Comparison of ENCODE assay signal across 23 mouse cellular contexts in genomic region chr17:44134545-44134944, GRCm38 (mm10). TPM values are rescaled to one million over a fixed set of nuclear protein-coding genes. Genes with fewer than 3 reads are reported as not detected.
DNase-seq lines count a peak whose midpoint lies in the region; ATAC-seq and TF ChIP-seq lines count a peak whose summit lies in the region.
"Had no signal": no experiment of that assay in that cellular context is flagged by ENCODE, and none has a peak within 500 bp of the region (broad histone marks: within the 10 kb centered on the region; RNA-seq: fewer than 3 reads in every experiment).

No protein-coding gene starts in this region.

- H3K9ac ChIP-seq in intestine, embryonic 14.5 days (ENCODE audit: low read length): no peak overlapping the region
- peak overlapping the region; percentile 66 for H3K9ac ChIP-seq in intestine, embryonic 16.5 days (ENCODE audit: low read depth, low read length)
- H3K9ac ChIP-seq in liver, embryonic 16.5 days (ENCODE audit: low read depth, low read length): no peak overlapping the region
- H3K9ac ChIP-seq in midbrain, postnatal 0 days (replicated peaks; ENCODE audit: low read length, poor library complexity, severe bottlenecking): no peak overlapping the region
- H3K9ac ChIP-seq: midbrain, embryonic 12.5 days had no signal

- no peak overlapping the region for H3K27ac ChIP-seq in intestine, embryonic 14.5 days (ENCODE audit: low read depth)
- H3K27ac ChIP-seq in intestine, embryonic 16.5 days (ENCODE audit: low read length): peak overlapping the region; percentile 72
- no peak overlapping the region for H3K27ac ChIP-seq in liver, embryonic 16.5 days (ENCODE audit: low read length)
- no peak overlapping the region for H3K27ac ChIP-seq in midbrain, postnatal 0 days (ENCODE audit: low read depth, low read length)
- H3K27ac ChIP-seq: embryonic facial prominence, embryonic 10.5 days; gastrocnemius, adult 2 months; hindbrain, postnatal 0 days; layer of hippocampus, adult 2 months; midbrain, embryonic 12.5 days had no signal

- H3K4me2 ChIP-seq in intestine, embryonic 14.5 days (ENCODE audit: low read length): peak overlapping the region; percentile 37
- H3K4me2 ChIP-seq in intestine, embryonic 16.5 days (ENCODE audit: low read depth, low read length): peak overlapping the region; percentile 46
- H3K4me2 ChIP-seq in liver, embryonic 16.5 days (ENCODE audit: low read depth, low read length): peak overlapping the region; percentile 25
- no peak overlapping the region for H3K4me2 ChIP-seq in midbrain, postnatal 0 days (ENCODE audit: low read depth, low read length, poor library complexity, severe bottlenecking)
- H3K4me2 ChIP-seq: midbrain, embryonic 12.5 days had no signal

- H3K4me1 ChIP-seq in intestine, embryonic 14.5 days (replicated peaks; ENCODE audit: control insufficient read depth, insufficient read depth, low read length): no peaks in the 10 kb centered on the region
- H3K4me1 ChIP-seq in intestine, embryonic 16.5 days (ENCODE audit: control insufficient read depth, insufficient read depth, low read length): 0 out of 2 replicates have a peak, but pooled peaks cover 3% of the 10 kb centered on the region
- H3K4me1 ChIP-seq in liver, embryonic 16.5 days (ENCODE audit: control insufficient read depth, low read depth, low read length): no peaks in the 10 kb centered on the region; the same call in 1 of the 2 replicates
- no peaks in the 10 kb centered on the region for H3K4me1 ChIP-seq in midbrain, postnatal 0 days (ENCODE audit: insufficient read depth, low read length)
- H3K4me1 ChIP-seq: embryonic facial prominence, embryonic 10.5 days; midbrain, embryonic 12.5 days had no signal

- no peaks in the 10 kb centered on the region for H3K27me3 ChIP-seq in intestine, embryonic 14.5 days (replicated peaks; ENCODE audit: control insufficient read depth, insufficient read depth, low read length)
- no peaks in the 10 kb centered on the region for H3K27me3 ChIP-seq in intestine, embryonic 16.5 days (replicated peaks; ENCODE audit: control insufficient read depth, insufficient read depth, low read length)
- H3K27me3 ChIP-seq in liver, embryonic 16.5 days (ENCODE audit: control insufficient read depth, insufficient read depth, low read depth, low read length): no peaks in the 10 kb centered on the region; the same call in 1 of the 2 replicates
- H3K27me3 ChIP-seq in midbrain, postnatal 0 days (ENCODE audit: insufficient read depth, low read length): no peaks in the 10 kb centered on the region
- H3K27me3 ChIP-seq: midbrain, embryonic 12.5 days had no signal

- DNase-seq in intestine, embryonic 14.5 days (ENCODE audit: low spot score): no peak
- peak; percentile 21 for DNase-seq in kidney, postnatal 14 days
- no peak for DNase-seq in ovary, postnatal 10 days (ENCODE audit: low spot score)
- no peak for DNase-seq in spleen, adult 12 weeks (ENCODE audit: low spot score)
- DNase-seq in midbrain, postnatal 0 days (ENCODE audit: low spot score): no peak
- DNase-seq: cerebellum, adult 11-12 months; cerebellum, postnatal 25 days; gastrocnemius, adult 2 months; heart, postnatal 4 days; left cerebral cortex, postnatal 4 days; lung, adult 2 months; lung, postnatal 4 days; spleen, adult 18-20 months; thymus, postnatal 14 days had no signal

- no peak for TF ChIP-seq CTCF in midbrain, postnatal 0 days (IDR thresholded peaks at IDR 0.05)

- H3K9me3 ChIP-seq in intestine, embryonic 14.5 days (ENCODE audit: control insufficient read depth, low read length): no peaks in the 10 kb centered on the region
- H3K9me3 ChIP-seq in intestine, embryonic 16.5 days (ENCODE audit: control insufficient read depth, low read length): no peaks in the 10 kb centered on the region
- no peaks in the 10 kb centered on the region for H3K9me3 ChIP-seq in liver, embryonic 16.5 days (replicated peaks; ENCODE audit: control insufficient read depth, low read length)
- H3K9me3 ChIP-seq in midbrain, postnatal 0 days (ENCODE audit: low read length): no peaks in the 10 kb centered on the region
- H3K9me3 ChIP-seq: embryonic facial prominence, embryonic 10.5 days; midbrain, embryonic 12.5 days had no signal

- no peaks in the 10 kb centered on the region for H3K36me3 ChIP-seq in intestine, embryonic 14.5 days (ENCODE audit: control insufficient read depth, insufficient read depth, low read length)
- no peaks in the 10 kb centered on the region for H3K36me3 ChIP-seq in intestine, embryonic 16.5 days (ENCODE audit: control insufficient read depth, insufficient read depth, low read length)
- no peaks in the 10 kb centered on the region for H3K36me3 ChIP-seq in liver, embryonic 16.5 days (ENCODE audit: control insufficient read depth, insufficient read depth)
- no peaks in the 10 kb centered on the region for H3K36me3 ChIP-seq in midbrain, postnatal 0 days (ENCODE audit: insufficient read depth, low read length)
- H3K36me3 ChIP-seq: embryonic facial prominence, embryonic 10.5 days; G1E; midbrain, embryonic 12.5 days had no signal

- H3K4me3 ChIP-seq in intestine, embryonic 14.5 days (ENCODE audit: low read depth, low read length): peak overlapping the region; percentile 35
- peak overlapping the region; percentile 45 for H3K4me3 ChIP-seq in intestine, embryonic 16.5 days (ENCODE audit: low read length)
- H3K4me3 ChIP-seq in liver, embryonic 16.5 days (ENCODE audit: low read depth, low read length): peak overlapping the region; percentile 46
- H3K4me3 ChIP-seq in midbrain, postnatal 0 days (ENCODE audit: low read depth, low read length): no peak overlapping the region
- H3K4me3 ChIP-seq: embryonic facial prominence, embryonic 10.5 days; gastrocnemius, adult 2 months; layer of hippocampus, adult 2 months; midbrain, embryonic 12.5 days had no signal

- 68% methylated on average over 9 of the region's 9 CpGs for WGBS in intestine, embryonic 14.5 days
- 59% methylated on average over 9 of the region's 9 CpGs for WGBS in intestine, embryonic 16.5 days
- WGBS in liver, embryonic 16.5 days (ENCODE audit: insufficient replicate concordance): 45% methylated on average over 9 of the region's 9 CpGs
- WGBS in midbrain, postnatal 0 days: 83% methylated on average over 9 of the region's 9 CpGs

- peak; percentile 45; the same call in 1 of the 2 replicates for ATAC-seq in intestine, embryonic 14.5 days (replicated peaks; ENCODE audit: low FRiP score, low TSS enrichment, low read depth)
- ATAC-seq in intestine, embryonic 16.5 days: peak; percentile 73
- peak; percentile 71 for ATAC-seq in liver, embryonic 16.5 days (ENCODE audit: low read depth)
- no peak for ATAC-seq in midbrain, postnatal 0 days (ENCODE audit: low FRiP score)
- ATAC-seq: CD4-positive, CD25-positive, alpha-beta regulatory T cell, adult 4 months; forebrain, embryonic 16.5 days; hindbrain, postnatal 0 days had no signal

RNA-seq across cellular contexts. Expression of gene Enpp4, which starts 28.9 kb away (rescaled TPM):
- polyA plus RNA-seq in intestine, embryonic 14.5 days (2014; fragmentation: Nextera tagmentation; extraction: Ambion mirVana): 5.8 and 6.2 TPM in 2 replicates
- polyA plus RNA-seq in intestine, embryonic 16.5 days (2015; fragmentation: Nextera tagmentation; extraction: Ambion mirVana): 4.4 and 4.9 TPM in 2 replicates
- polyA plus RNA-seq in liver, embryonic 16.5 days (2015; fragmentation: Nextera tagmentation; extraction: Ambion mirVana): 4.1 and 4.3 TPM in 2 replicates
- 6.1 and 6.7 TPM in 2 replicates for total RNA-seq in midbrain, postnatal 0 days (2014; rRNA removed)
- polyA plus RNA-seq in midbrain, postnatal 0 days (2015; fragmentation: Nextera tagmentation; extraction: Ambion mirVana): 6.2 and 6.3 TPM in 2 replicates
- polyA plus RNA-seq: G1E had no signal

RNA-seq across cellular contexts. Expression of gene Clic5, which starts 53.8 kb away (rescaled TPM):
- polyA plus RNA-seq in intestine, embryonic 14.5 days (2014; fragmentation: Nextera tagmentation; extraction: Ambion mirVana): 9.7 and 10.5 TPM in 2 replicates
- 25.9 and 31.2 TPM in 2 replicates for polyA plus RNA-seq in intestine, embryonic 16.5 days (2015; fragmentation: Nextera tagmentation; extraction: Ambion mirVana)
- polyA plus RNA-seq in liver, embryonic 16.5 days (2015; fragmentation: Nextera tagmentation; extraction: Ambion mirVana): 0.39 and 0.66 TPM in 2 replicates
- 0.85 and 1.4 TPM in 2 replicates for total RNA-seq in midbrain, postnatal 0 days (2014; rRNA removed)
- polyA plus RNA-seq in midbrain, postnatal 0 days (2015; fragmentation: Nextera tagmentation; extraction: Ambion mirVana): 0.31 and 0.34 TPM in 2 replicates
- polyA plus RNA-seq: G1E had no signal

RNA-seq across cellular contexts. Expression of gene Enpp5, which starts 55.9 kb away (rescaled TPM):
- polyA plus RNA-seq in intestine, embryonic 14.5 days (2014; fragmentation: Nextera tagmentation; extraction: Ambion mirVana): 17.8 and 18.5 TPM in 2 replicates
- 52.4 and 60.0 TPM in 2 replicates for polyA plus RNA-seq in intestine, embryonic 16.5 days (2015; fragmentation: Nextera tagmentation; extraction: Ambion mirVana)
- polyA plus RNA-seq in liver, embryonic 16.5 days (2015; fragmentation: Nextera tagmentation; extraction: Ambion mirVana): 9.8 and 10.7 TPM in 2 replicates
- 169 and 171 TPM in 2 replicates for total RNA-seq in midbrain, postnatal 0 days (2014; rRNA removed)
- polyA plus RNA-seq in midbrain, postnatal 0 days (2015; fragmentation: Nextera tagmentation; extraction: Ambion mirVana): 110 and 117 TPM in 2 replicates
- polyA plus RNA-seq: G1E had no signal
